Mouse (Mus musculus) cerebellum, adult 2 months (tissue): Measurements from ENCODE around the gene Rpap3.

Experiments used
- CTCF ChIP-seq: fragments of 200-500 bp; IDR thresholded peaks from 2 replicates; pipeline ENCODE4 v1.5.1; 2011; ENCODE audit warnings: low read depth, mild to moderate bottlenecking, control low read depth, low read length, moderate library complexity, borderline replicate concordance; ENCODE audit not compliant: insufficient read depth
- POLR2A ChIP-seq: fragments of 200-500 bp; IDR thresholded peaks from 2 replicates; pipeline ENCODE4 v1.6.1; 2011; ENCODE audit warnings: low read length, control low read depth, borderline replicate concordance; ENCODE audit not compliant: insufficient read depth

GRCm38 (mm10) chr15:97696616-97697015 is 9.0 kb downstream of the Rpap3 start:
- TF ChIP-seq POLR2A (no peak), CTCF (no peak)
